Mouse (Mus musculus) adrenal gland, postnatal 14 days (tissue): ENCODE measurements around the gene Lypd4. TPM values are rescaled to one million over a fixed set of nuclear protein-coding genes. Genes with fewer than 3 reads are reported as not detected.
A peak's percentile ranks its signal among the peaks of the same experiment; 100 is the strongest.
"Not testable (repeated sequence)": the region's sequence is repeated elsewhere in the genome, so short reads cannot be mapped to it uniquely, and the experiment has no call there.

Experiments used
- DNase-seq: peaks from one replicate; pipeline ENCODE4 v3.0.0; 2021; ENCODE audit warnings: mixed read lengths
- long read RNA-seq, 2 experiments: library from polyadenylated mRNA; stranded (forward); transcript quantifications; one replicate each; pipeline ENCODE4 v2.0.0; 2021
- total RNA-seq: library from RNA; stranded (reverse); gene quantifications from 2 replicates; pipeline ENCODE4 v1.2.3, GENCODE M21; 2021

Lypd4 gene
- total RNA-seq = not detected in 2 replicates
- long read RNA-seq, experiment 1 = 0 reads
- long read RNA-seq, experiment 2 = 0 reads

GRCm38 (mm10) chr7:24869532-24870165, at the start of gene Lypd4, which contains the start of gene Dmrtc2:
Gene Lypd4, minus strand, starts transcription at chr7:24869941.
Gene Dmrtc2, plus strand, starts transcription at chr7:24870057.
- DNase-seq = no peak

GRCm38 (mm10) chr7:24918763-24919323, 49.1 kb upstream of the Lypd4 start:
- peak; percentile 41 for DNase-seq

- no peak for DNase-seq
Measured at GRCm38 (mm10) chr7:24912480-24912879, 42.7 kb upstream of the Lypd4 start.

- peak; percentile 37 for DNase-seq
Measured at GRCm38 (mm10) chr7:24907211-24907748, 37.5 kb upstream of the Lypd4 start.

GRCm38 (mm10) chr7:24906551-24906950, 36.8 kb upstream of the Lypd4 start:
- no peak for DNase-seq

- DNase-seq = peak; percentile 84
Measured at GRCm38 (mm10) chr7:24904936-24905335, 35.2 kb upstream of the Lypd4 start.

GRCm38 (mm10) chr7:24904070-24904483, 34.3 kb upstream of the Lypd4 start:
- peak; percentile 99 for DNase-seq

- no peak for DNase-seq
Measured at GRCm38 (mm10) chr7:24903444-24903825, 33.7 kb upstream of the Lypd4 start.

GRCm38 (mm10) chr7:24902630-24903443, 33.1 kb upstream of the Lypd4 start, which contains the start of gene Arhgef1:
Gene Arhgef1, plus strand, starts transcription at chr7:24902912.
- peak; percentile 84 for DNase-seq

- DNase-seq = no peak
Measured at GRCm38 (mm10) chr7:24902264-24902629, 32.5 kb upstream of the Lypd4 start.

GRCm38 (mm10) chr7:24901842-24902241, 32.1 kb upstream of the Lypd4 start:
- no peak for DNase-seq

GRCm38 (mm10) chr7:24901114-24901513, 31.4 kb upstream of the Lypd4 start:
- DNase-seq = no peak

- no peak for DNase-seq
Measured at GRCm38 (mm10) chr7:24897959-24898358, 28.2 kb upstream of the Lypd4 start.

GRCm38 (mm10) chr7:24897224-24897623, 27.5 kb upstream of the Lypd4 start, which contains the start of gene Cd79a:
Gene Cd79a, plus strand, starts transcription at chr7:24897381.
- peak; percentile 34 for DNase-seq

GRCm38 (mm10) chr7:24896269-24896668, 26.5 kb upstream of the Lypd4 start:
- DNase-seq = no peak

GRCm38 (mm10) chr7:24895749-24896148, 26.0 kb upstream of the Lypd4 start:
- DNase-seq = not testable (repeated sequence)

- DNase-seq = no peak
Measured at GRCm38 (mm10) chr7:24892125-24892583, 22.4 kb upstream of the Lypd4 start.

GRCm38 (mm10) chr7:24891241-24892124, 21.7 kb upstream of the Lypd4 start:
- DNase-seq = no peak

- peak; percentile 83 for DNase-seq
Measured at GRCm38 (mm10) chr7:24890281-24891216, 20.8 kb upstream of the Lypd4 start.
